Mouse (Mus musculus) cerebellum, adult 11 months (tissue): Measurements from ENCODE around the gene Snta1.

Source experiments
- DNase-seq: peaks from one replicate; pipeline ENCODE4 v3.0.0; 2022

Gene Snta1

GRCm38 (mm10) chr2:154420942-154421731 is 13.2 kb upstream of the Snta1 start:
- peak; percentile 58 for DNase-seq

- DNase-seq, result no peak
Observed at GRCm38 (mm10) chr2:154419631-154420515, 12.0 kb upstream of the Snta1 start.

GRCm38 (mm10) chr2:154418001-154418400 is 10.1 kb upstream of the Snta1 start:
- no peak for DNase-seq

- DNase-seq, result peak; percentile 66
Observed at GRCm38 (mm10) chr2:154417107-154417506, 9.2 kb upstream of the Snta1 start.

- DNase-seq, result peak; percentile 44
Observed at GRCm38 (mm10) chr2:154412018-154412666, 4.2 kb upstream of the Snta1 start.

- no peak for DNase-seq
Observed at GRCm38 (mm10) chr2:154410355-154410754, 2.5 kb upstream of the Snta1 start.

GRCm38 (mm10) chr2:154407063-154407642 is 746 bp downstream of the Snta1 start:
- no peak for DNase-seq

- DNase-seq, result no peak
Observed at GRCm38 (mm10) chr2:154405447-154405994, 2.4 kb downstream of the Snta1 start.

- no peak for DNase-seq
Observed at GRCm38 (mm10) chr2:154402811-154403210, 5.1 kb downstream of the Snta1 start.

GRCm38 (mm10) chr2:154401976-154402375 is 5.9 kb downstream of the Snta1 start:
- DNase-seq, result no peak

GRCm38 (mm10) chr2:154399325-154399724 is 8.6 kb downstream of the Snta1 start:
- no peak for DNase-seq

- no peak for DNase-seq
Observed at GRCm38 (mm10) chr2:154398267-154398666, 9.6 kb downstream of the Snta1 start.

GRCm38 (mm10) chr2:154396529-154396928 is 11.4 kb downstream of the Snta1 start:
- no peak for DNase-seq

GRCm38 (mm10) chr2:154394602-154395001 is 13.3 kb downstream of the Snta1 start:
- peak; percentile 33 for DNase-seq

GRCm38 (mm10) chr2:154390180-154390964 is 17.5 kb downstream of the Snta1 start:
- peak; percentile 35 for DNase-seq

GRCm38 (mm10) chr2:154379103-154379502 is 28.8 kb downstream of the Snta1 start:
- no peak for DNase-seq

- DNase-seq, result no peak
Observed at GRCm38 (mm10) chr2:154374807-154375601, 32.9 kb downstream of the Snta1 start.

GRCm38 (mm10) chr2:154373961-154374632 is 33.8 kb downstream of the Snta1 start:
- peak; percentile 29 for DNase-seq

GRCm38 (mm10) chr2:154372842-154373500 is 34.9 kb downstream of the Snta1 start, which contains the start of gene Cdk5rap1:
Gene Cdk5rap1 (minus strand): TSS chr2:154373010.
- DNase-seq, result no peak
